Mouse (Mus musculus): ENCODE data around the gene Clec2g. TPM values are rescaled to one million over a fixed set of nuclear protein-coding genes. Genes with fewer than 3 reads are reported as not detected.
"Not testable (repeated sequence)": the region's sequence is repeated elsewhere in the genome, so short reads cannot be mapped to it uniquely, and the experiment has no call there.

Gene Clec2g
- polyA plus RNA-seq, 1 experiment from 2014 or later: not detected

DNA sequence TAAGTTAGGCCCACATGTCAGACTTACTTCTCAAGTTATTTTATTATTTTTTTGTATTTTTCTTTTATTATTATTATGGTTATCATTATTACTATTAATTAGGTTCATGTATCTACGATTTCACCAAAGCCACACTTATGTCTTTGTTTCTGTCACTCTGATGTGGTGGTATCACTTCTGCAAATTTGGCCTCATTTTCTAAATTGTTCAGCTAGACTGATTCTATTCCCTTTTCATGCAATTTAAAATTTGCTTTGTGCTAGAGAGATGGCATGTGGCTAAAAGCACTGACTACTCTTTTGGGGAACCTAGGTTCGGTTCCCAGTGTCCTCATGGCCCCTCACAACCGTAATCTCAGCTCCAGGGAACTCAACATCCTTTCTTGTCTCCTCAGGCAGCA is 11.4 kb downstream of the Clec2g start:
- WGBS: 94% methylated on average over 3 of the region's 3 CpGs
- no peak for DNase-seq (ENCODE audit: low spot score)
- Histone ChIP-seq H3K27ac (no peak overlapping the region), H3K27me3 (ENCODE audit: low read depth, poor library complexity, severe bottlenecking) (no peaks in the 10 kb centered on the region), H3K4me3 (no peak overlapping the region), H3K4me1 (no peaks in the 10 kb centered on the region), H3K36me3 (no peaks in the 10 kb centered on the region), H3K9me3 (replicated peaks) (no peaks in the 10 kb centered on the region)

GRCm38 (mm10) chr6:128961110-128961509 is 26.9 kb downstream of the Clec2g start:
- WGBS: 90% methylated on average over 1 of the region's 1 CpGs
- Histone ChIP-seq H3K27ac (no peak overlapping the region), H3K4me3 (no peak overlapping the region), H3K36me3 (no peaks in the 10 kb centered on the region), H3K9me3 (replicated peaks) (no peaks in the 10 kb centered on the region), H3K4me1 (no peaks in the 10 kb centered on the region), H3K27me3 (ENCODE audit: low read depth, poor library complexity, severe bottlenecking) (no peaks in the 10 kb centered on the region)
- DNase-seq (ENCODE audit: low spot score): no peak

GRCm38 (mm10) chr6:128962108-128962507 is 27.9 kb downstream of the Clec2g start:
- not testable (repeated sequence) for H3K4me3 ChIP-seq; H3K4me1 ChIP-seq; H3K27me3 ChIP-seq (ENCODE audit: low read depth, poor library complexity, severe bottlenecking); H3K9me3 ChIP-seq (replicated peaks); H3K36me3 ChIP-seq; DNase-seq (ENCODE audit: low spot score); H3K27ac ChIP-seq
- 93% methylated on average over 2 of the region's 2 CpGs for WGBS

- H3K27ac ChIP-seq: no peak overlapping the region
- no peaks in the 10 kb centered on the region for H3K27me3 ChIP-seq (ENCODE audit: low read depth, poor library complexity, severe bottlenecking)
- no peak overlapping the region for H3K4me3 ChIP-seq
Measured at GRCm38 (mm10) chr6:128964519-128964918, 30.3 kb downstream of the Clec2g start.

GRCm38 (mm10) chr6:128968463-128968862 is 34.3 kb downstream of the Clec2g start:
- Histone ChIP-seq H3K36me3 (no peaks in the 10 kb centered on the region), H3K27me3 (ENCODE audit: low read depth, poor library complexity, severe bottlenecking) (no peaks in the 10 kb centered on the region), H3K27ac (no peak overlapping the region), H3K4me1 (no peaks in the 10 kb centered on the region), H3K9me3 (replicated peaks) (no peaks in the 10 kb centered on the region), H3K4me3 (no peak overlapping the region)
- DNase-seq (ENCODE audit: low spot score): no peak

More at GRCm38 (mm10) chr6:128964519-128964918, 30.3 kb downstream of the Clec2g start:
- DNase-seq (ENCODE audit: low spot score): no peak
- Histone ChIP-seq H3K4me1 (no peaks in the 10 kb centered on the region), H3K36me3 (no peaks in the 10 kb centered on the region), H3K9me3 (replicated peaks) (no peaks in the 10 kb centered on the region)

DNA sequence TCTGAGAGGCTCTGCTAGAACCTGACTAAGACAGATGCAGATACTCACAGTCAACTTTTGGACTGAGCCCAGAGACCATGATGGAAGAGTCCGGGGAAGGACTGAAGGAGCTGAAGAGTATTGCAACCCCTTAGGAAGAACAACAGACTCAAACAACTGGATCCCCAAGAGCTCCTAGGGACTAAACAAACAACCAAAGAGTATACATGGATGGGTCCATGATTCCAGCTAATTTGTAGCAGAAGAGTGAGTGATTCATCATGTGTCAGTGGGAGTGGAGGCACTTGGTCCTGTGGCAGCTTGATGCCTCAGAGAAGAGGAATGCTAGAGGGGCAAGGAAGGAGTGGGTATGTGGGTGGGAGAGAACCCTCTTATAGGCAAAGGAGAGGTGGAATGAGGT is 35.6 kb downstream of the Clec2g start:
- H3K27ac ChIP-seq: no peak overlapping the region
- no peaks in the 10 kb centered on the region for H3K36me3 ChIP-seq
- H3K9me3 ChIP-seq (replicated peaks): no peaks in the 10 kb centered on the region
- H3K27me3 ChIP-seq (ENCODE audit: low read depth, poor library complexity, severe bottlenecking): no peaks in the 10 kb centered on the region
- no peak for DNase-seq (ENCODE audit: low spot score)
- H3K4me1 ChIP-seq: no peaks in the 10 kb centered on the region
- WGBS: 92% methylated on average over 1 of the region's 1 CpGs
- H3K4me3 ChIP-seq: no peak overlapping the region

GRCm38 (mm10) chr6:128970508-128971393 is 36.6 kb downstream of the Clec2g start:
- H3K27ac ChIP-seq; H3K4me3 ChIP-seq; H3K4me1 ChIP-seq; H3K36me3 ChIP-seq; H3K27me3 ChIP-seq (ENCODE audit: low read depth, poor library complexity, severe bottlenecking); H3K9me3 ChIP-seq (replicated peaks); DNase-seq (ENCODE audit: low spot score): not testable (repeated sequence)
- 95% methylated on average over 20 of the region's 20 CpGs for WGBS

DNA sequence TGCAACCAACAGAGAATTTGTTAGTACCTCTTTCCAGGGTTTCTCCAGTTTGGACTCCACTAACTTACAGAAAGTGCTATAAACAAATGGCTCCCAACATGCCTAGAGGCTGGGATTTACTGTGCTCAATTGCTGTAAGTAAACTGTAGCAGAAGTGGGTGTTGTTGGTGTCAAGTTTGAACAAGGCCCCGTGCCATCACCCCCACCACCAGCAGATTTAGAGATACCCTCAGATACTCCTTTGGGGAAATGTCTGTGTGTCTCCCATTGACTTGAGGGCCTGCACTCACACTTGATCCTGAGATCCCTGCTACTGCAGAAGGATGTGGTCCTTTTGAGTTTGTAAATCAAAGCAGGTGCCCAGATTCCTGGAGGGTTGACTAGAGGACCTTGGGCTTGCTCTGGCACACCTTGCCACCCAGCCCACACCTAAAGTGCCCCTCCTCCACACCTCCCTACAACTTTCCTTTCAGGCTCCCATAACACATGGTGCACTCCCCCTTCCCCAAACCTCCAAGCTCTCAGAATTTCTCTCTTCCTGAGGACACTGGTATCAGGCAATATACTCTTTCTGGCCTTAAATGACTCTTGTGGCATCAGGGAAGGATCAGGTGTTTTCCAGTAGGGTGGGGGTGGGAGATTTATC is 37.3 kb downstream of the Clec2g start:
- 50% methylated on average over 1 of the region's 1 CpGs for WGBS
- no peak for DNase-seq (ENCODE audit: low spot score)
- Histone ChIP-seq H3K4me1 (no peaks in the 10 kb centered on the region), H3K9me3 (replicated peaks) (no peaks in the 10 kb centered on the region), H3K27me3 (ENCODE audit: low read depth, poor library complexity, severe bottlenecking) (no peaks in the 10 kb centered on the region), H3K36me3 (no peaks in the 10 kb centered on the region), H3K27ac (no peak overlapping the region), H3K4me3 (no peak overlapping the region)

GRCm38 (mm10) chr6:128972156-128972555 is 38.0 kb downstream of the Clec2g start:
- Histone ChIP-seq H3K4me3 (no peak overlapping the region), H3K4me1 (no peaks in the 10 kb centered on the region), H3K27ac (no peak overlapping the region), H3K27me3 (ENCODE audit: low read depth, poor library complexity, severe bottlenecking) (no peaks in the 10 kb centered on the region), H3K36me3 (no peaks in the 10 kb centered on the region), H3K9me3 (replicated peaks) (no peaks in the 10 kb centered on the region)
- no peak for DNase-seq (ENCODE audit: low spot score)
- 89% methylated on average over 2 of the region's 2 CpGs for WGBS

- Histone ChIP-seq H3K27me3 (ENCODE audit: low read depth, poor library complexity, severe bottlenecking) (no peaks in the 10 kb centered on the region), H3K9me3 (replicated peaks) (no peaks in the 10 kb centered on the region), H3K36me3 (no peaks in the 10 kb centered on the region), H3K4me3 (no peak overlapping the region), H3K27ac (no peak overlapping the region), H3K4me1 (no peaks in the 10 kb centered on the region)
- DNase-seq (ENCODE audit: low spot score): no peak
- 85% methylated on average over 5 of the region's 5 CpGs for WGBS
Measured at GRCm38 (mm10) chr6:128972687-128973438, 38.7 kb downstream of the Clec2g start.

DNA sequence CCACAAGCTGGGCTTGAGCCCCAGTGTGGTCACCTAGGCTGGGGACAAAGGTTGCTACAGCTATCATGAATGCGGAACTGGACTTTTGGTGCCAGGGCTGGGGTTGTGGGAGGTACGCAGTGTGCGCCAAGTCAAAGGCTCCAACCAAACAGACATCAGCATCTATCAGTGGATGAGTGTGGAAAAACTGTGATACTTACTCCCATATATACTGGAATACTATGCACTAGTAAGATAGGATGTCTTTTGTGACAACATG is 39.2 kb downstream of the Clec2g start:
- WGBS: 95% methylated on average over 3 of the region's 3 CpGs
- Histone ChIP-seq H3K4me3 (no peak overlapping the region), H3K36me3 (no peaks in the 10 kb centered on the region), H3K9me3 (replicated peaks) (no peaks in the 10 kb centered on the region), H3K4me1 (no peaks in the 10 kb centered on the region), H3K27ac (no peak overlapping the region), H3K27me3 (ENCODE audit: low read depth, poor library complexity, severe bottlenecking) (no peaks in the 10 kb centered on the region)
- DNase-seq (ENCODE audit: low spot score): no peak

- H3K36me3 ChIP-seq; H3K27me3 ChIP-seq (ENCODE audit: low read depth, poor library complexity, severe bottlenecking); H3K27ac ChIP-seq; H3K4me3 ChIP-seq; H3K9me3 ChIP-seq (replicated peaks); H3K4me1 ChIP-seq; DNase-seq (ENCODE audit: low spot score): not testable (repeated sequence)
Measured at GRCm38 (mm10) chr6:128974850-128975249, 40.7 kb downstream of the Clec2g start.

DNA sequence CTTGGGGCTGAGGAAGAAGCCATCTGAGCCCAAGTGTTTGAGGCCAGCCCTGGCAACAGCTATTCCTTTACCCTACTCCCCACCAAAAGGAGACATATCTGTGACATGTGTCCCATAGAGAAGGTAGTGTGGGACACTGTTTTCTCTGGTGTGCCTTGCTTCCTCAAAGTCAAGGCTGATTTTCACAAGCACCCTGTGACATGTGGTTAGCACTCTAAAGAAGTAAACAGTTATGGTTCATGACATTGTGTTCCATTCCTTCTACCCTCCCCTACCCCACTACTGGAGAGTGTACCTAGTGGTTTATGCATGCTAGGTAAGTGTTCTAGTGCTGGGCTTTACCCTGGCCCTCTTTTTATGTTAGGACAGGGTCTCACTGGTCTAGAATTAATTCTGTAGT is 42.0 kb downstream of the Clec2g start:
- no peaks in the 10 kb centered on the region for H3K27me3 ChIP-seq (ENCODE audit: low read depth, poor library complexity, severe bottlenecking)
- H3K36me3 ChIP-seq: no peaks in the 10 kb centered on the region
- H3K27ac ChIP-seq: no peak overlapping the region
- no peaks in the 10 kb centered on the region for H3K4me1 ChIP-seq
- no peaks in the 10 kb centered on the region for H3K9me3 ChIP-seq (replicated peaks)
- no peak overlapping the region for H3K4me3 ChIP-seq
- DNase-seq (ENCODE audit: low spot score): no peak

Data from limb, embryonic 10.5 days (tissue).